In genomic region chr7:79568937-79569535, GRCm38 (mm10) we compare ENCODE assay signal across 12 mouse cellular contexts. TPM values are rescaled to one million over a fixed set of nuclear protein-coding genes. Genes with fewer than 3 reads are reported as not detected.
DNase-seq lines count a peak whose midpoint lies in the region; ATAC-seq and TF ChIP-seq lines count a peak whose summit lies in the region.
"Had no signal": no experiment of that assay in that cellular context is flagged by ENCODE, and none has a peak within 500 bp of the region (broad histone marks: within the 10 kb centered on the region; RNA-seq: fewer than 3 reads in every experiment).

No protein-coding gene starts in this region.

- H3K4me3 ChIP-seq in kidney, embryonic 15.5 days (replicated peaks): no peak overlapping the region
- no peak overlapping the region for H3K4me3 ChIP-seq in midbrain, embryonic 12.5 days
- no peak overlapping the region for H3K4me3 ChIP-seq in midbrain, embryonic 11.5 days (ENCODE audit: low read depth, low read length)
- no peak overlapping the region for H3K4me3 ChIP-seq in olfactory bulb, adult 2 months (ENCODE audit: insufficient read depth, low read depth, low read length)

- H3K9me3 ChIP-seq in kidney, embryonic 15.5 days (replicated peaks): no peaks in the 10 kb centered on the region
- H3K9me3 ChIP-seq in midbrain, embryonic 12.5 days: no peaks in the 10 kb centered on the region
- no peaks in the 10 kb centered on the region for H3K9me3 ChIP-seq in midbrain, embryonic 11.5 days (ENCODE audit: control insufficient read depth, low read length)
- H3K9me3 ChIP-seq: G1E had no signal

- peak; percentile 41 for DNase-seq in adrenal gland, postnatal 10 days
- DNase-seq in adrenal gland, postnatal 25 days: no peak
- DNase-seq in kidney, postnatal 14 days: peak; percentile 21
- no peak for DNase-seq in midbrain, embryonic 11.5 days (ENCODE audit: low spot score, missing footprints)
- DNase-seq in cerebellum, adult 9-11 months: no peak
- DNase-seq: thymus, postnatal 4 days had no signal

- no peak for TF ChIP-seq CTCF in olfactory bulb, adult 2 months (IDR thresholded peaks at IDR 0.05; ENCODE audit: insufficient read depth, low read depth, low read length)

- peaks cover 52% of the 10 kb centered on the region for H3K27me3 ChIP-seq in kidney, embryonic 15.5 days
- peaks cover 55% of the 10 kb centered on the region for H3K27me3 ChIP-seq in midbrain, embryonic 12.5 days
- H3K27me3 ChIP-seq in midbrain, embryonic 11.5 days (ENCODE audit: control insufficient read depth, insufficient read depth, low read length): peaks cover 2% of the 10 kb centered on the region; the same call in 1 of the 2 replicates

- peaks cover 3% of the 10 kb centered on the region; the same call in 1 of the 2 replicates for H3K4me1 ChIP-seq in kidney, embryonic 15.5 days
- H3K4me1 ChIP-seq in midbrain, embryonic 12.5 days: peaks cover 27% of the 10 kb centered on the region
- H3K4me1 ChIP-seq in midbrain, embryonic 11.5 days (ENCODE audit: control insufficient read depth, insufficient read depth, low read length): peaks cover 18% of the 10 kb centered on the region
- H3K4me1 ChIP-seq in olfactory bulb, adult 2 months (ENCODE audit: control insufficient read depth, insufficient read depth, low read length): peaks cover 23% of the 10 kb centered on the region

- no peak overlapping the region for H3K27ac ChIP-seq in kidney, embryonic 15.5 days
- H3K27ac ChIP-seq in midbrain, embryonic 12.5 days (replicated peaks): 0 out of 2 replicates have a peak overlapping the region, but pooled peaks have one; percentile 12
- H3K27ac ChIP-seq in midbrain, embryonic 11.5 days (ENCODE audit: low read depth, low read length): no peak overlapping the region
- peak overlapping the region; percentile 48; the same call in 1 of the 2 replicates for H3K27ac ChIP-seq in olfactory bulb, adult 2 months (ENCODE audit: insufficient read depth, low read depth, low read length)
- H3K27ac ChIP-seq: macrophage had no signal

- no peak overlapping the region for H3K4me2 ChIP-seq in kidney, embryonic 15.5 days
- H3K4me2 ChIP-seq in midbrain, embryonic 12.5 days (replicated peaks): no peak overlapping the region
- H3K4me2 ChIP-seq in midbrain, embryonic 11.5 days: no peak overlapping the region

- no peak overlapping the region for H3K9ac ChIP-seq in kidney, embryonic 15.5 days
- H3K9ac ChIP-seq in midbrain, embryonic 12.5 days (replicated peaks): no peak overlapping the region
- no peak overlapping the region for H3K9ac ChIP-seq in midbrain, embryonic 11.5 days (ENCODE audit: low read length)

- TF ChIP-seq POLR2A in olfactory bulb, adult 2 months (IDR thresholded peaks at IDR 0.05; ENCODE audit: insufficient read depth, low read depth, low read length): no peak

- no peaks in the 10 kb centered on the region for H3K36me3 ChIP-seq in kidney, embryonic 15.5 days
- H3K36me3 ChIP-seq in midbrain, embryonic 12.5 days: no peaks in the 10 kb centered on the region
- H3K36me3 ChIP-seq in midbrain, embryonic 11.5 days (ENCODE audit: control insufficient read depth, insufficient read depth, low read length): no peaks in the 10 kb centered on the region
- H3K36me3 ChIP-seq: G1E had no signal

- ATAC-seq in kidney, embryonic 15.5 days (replicated peaks; ENCODE audit: low FRiP score): no peak
- ATAC-seq in midbrain, embryonic 12.5 days (ENCODE audit: low FRiP score, low read depth): no peak
- ATAC-seq in midbrain, embryonic 11.5 days (ENCODE audit: low FRiP score): no peak

- 28% methylated on average over 4 of the region's 4 CpGs for WGBS in kidney, embryonic 15.5 days
- 20% methylated on average over 4 of the region's 4 CpGs for WGBS in midbrain, embryonic 12.5 days
- 15% methylated on average over 4 of the region's 4 CpGs for WGBS in midbrain, embryonic 11.5 days
- WGBS in olfactory bulb, adult 2 months: 69% methylated on average over 4 of the region's 4 CpGs

RNA-seq across cellular contexts. Expression of gene Rhcg, which starts 48.4 kb away (rescaled TPM):
- under 1 TPM; 0.66 to 0.91 TPM for total RNA-seq in adrenal gland, postnatal 10 days (2021)
- 14.6 and 14.9 TPM in 2 replicates for total RNA-seq in adrenal gland, postnatal 25 days (2021)
- 28.8 and 29.9 TPM in 2 replicates for polyA plus RNA-seq in kidney, embryonic 15.5 days (2015; fragmentation: Nextera tagmentation; extraction: Ambion mirVana)
- polyA plus RNA-seq in midbrain, embryonic 12.5 days (2016; fragmentation: Nextera tagmentation; extraction: Ambion mirVana): 1.5 and 2.2 TPM in 2 replicates
- 0.41 and 0.75 TPM in 2 replicates for polyA plus RNA-seq in midbrain, embryonic 11.5 days (2014; fragmentation: Nextera tagmentation; extraction: Ambion mirVana)
- not detected in 2 replicates for polyA plus RNA-seq in olfactory bulb, adult 2 months (2012; ENCODE audit: insufficient read depth, insufficient read length, low replicate concordance, missing spikeins)
- total RNA-seq: G1E; gastrocnemius, postnatal 4 days had no signal
- polyA plus RNA-seq: G1E, macrophage had no signal

Comparison
In these comparisons a context has a peak if more than half of its experiments do, and no peak if none do; other contexts are left out.
1. DNase-seq: peak in adrenal gland, postnatal 10 days (single experiment) and kidney, postnatal 14 days (single experiment); none in adrenal gland, postnatal 25 days (single experiment), midbrain, embryonic 11.5 days (single experiment) and cerebellum, adult 9-11 months (single experiment).
2. H3K27ac ChIP-seq: peak in midbrain, embryonic 12.5 days (single experiment) and olfactory bulb, adult 2 months (single experiment); none in kidney, embryonic 15.5 days (single experiment) and midbrain, embryonic 11.5 days (single experiment).